Comparison of ENCODE assay signal across 22 mouse cellular contexts in genomic region chr8:48380035-48380434, GRCm38 (mm10).
A peak's percentile ranks its signal among the peaks of the same experiment; 100 is the strongest.
DNase-seq lines count a peak whose midpoint lies in the region; ATAC-seq lines count a peak whose summit lies in the region.
"Had no signal": no experiment of that assay in that cellular context is flagged by ENCODE, and none has a peak within 500 bp of the region (broad histone marks: within the 10 kb centered on the region; RNA-seq: fewer than 3 reads in every experiment).

No protein-coding gene starts in this region.

- H3K27ac ChIP-seq in heart, embryonic 15.5 days = peak overlapping the region; percentile 88
- H3K27ac ChIP-seq: embryonic facial prominence, embryonic 13.5 days; hindbrain, postnatal 0 days; liver, embryonic 14.5 days; lung, embryonic 15.5 days; macrophage; midbrain, embryonic 12.5 days; neural tube, embryonic 12.5 days; stomach, postnatal 0 days had no signal

- 43% methylated on average over 12 of the region's 12 CpGs for WGBS in heart, embryonic 15.5 days

- peak overlapping the region; percentile 47 for H3K4me2 ChIP-seq in heart, embryonic 15.5 days
- H3K4me2 ChIP-seq: embryonic facial prominence, embryonic 13.5 days; lung, embryonic 15.5 days; midbrain, embryonic 12.5 days; neural tube, embryonic 12.5 days had no signal

- peak; percentile 48 for ATAC-seq in heart, embryonic 15.5 days (replicated peaks; ENCODE audit: insufficient number of reproducible peaks, insufficient read depth, low FRiP score, low read depth)
- ATAC-seq in megakaryocyte progenitor cell, adult 5-6 weeks (replicated peaks; ENCODE audit: poor library complexity) = no peak
- ATAC-seq: CD4-positive, CD25-positive, alpha-beta regulatory T cell, adult 4 months; forebrain, embryonic 16.5 days; hindbrain, postnatal 0 days; intestine, postnatal 0 days; Patski had no signal

- H3K36me3 ChIP-seq in heart, embryonic 15.5 days = no peaks in the 10 kb centered on the region
- H3K36me3 ChIP-seq: embryonic facial prominence, embryonic 13.5 days; lung, embryonic 15.5 days; midbrain, embryonic 12.5 days; neural tube, embryonic 12.5 days had no signal

- peak; percentile 40 for DNase-seq in gastrocnemius, adult 18-20 months (ENCODE audit: low spot score)
- DNase-seq in gastrocnemius, postnatal 36 days = no peak
- DNase-seq in left cerebral cortex, postnatal 14 days (ENCODE audit: low spot score in 2 of 2) = peak; percentile 18 to 44
- DNase-seq in left cerebral cortex, postnatal 4 days = no peak
- no peak for DNase-seq in lung, postnatal 4 days
- DNase-seq: adrenal gland, postnatal 10 days; cerebellum, adult 9-11 months; thymus, postnatal 14 days had no signal

- peak overlapping the region; percentile 20; the same call in 1 of the 2 replicates for H3K4me3 ChIP-seq in heart, embryonic 15.5 days
- H3K4me3 ChIP-seq: embryonic facial prominence, embryonic 13.5 days; lung, embryonic 15.5 days; midbrain, embryonic 12.5 days; neural tube, embryonic 12.5 days had no signal

- intact Hi-C loops in gastrocnemius, postnatal 36 days (cut with DNase I) = loop anchor here (10.0 kb wide), 1 partner anchor 125 kb away; no protein-coding TSS in a partner anchor
- intact Hi-C loops in left cerebral cortex, postnatal 14 days (cut with DNase I) = no loop called here
- intact Hi-C loops in left cerebral cortex, postnatal 4 days (cut with DNase I) = no loop called here

- H3K9ac ChIP-seq in heart, embryonic 15.5 days = no peak overlapping the region
- H3K9ac ChIP-seq: embryonic facial prominence, embryonic 13.5 days; liver, embryonic 14.5 days; lung, embryonic 15.5 days; midbrain, embryonic 12.5 days; neural tube, embryonic 12.5 days had no signal

- peaks cover 18% of the 10 kb centered on the region for H3K4me1 ChIP-seq in heart, embryonic 15.5 days (replicated peaks)
- H3K4me1 ChIP-seq: embryonic facial prominence, embryonic 13.5 days; lung, embryonic 15.5 days; midbrain, embryonic 12.5 days; neural tube, embryonic 12.5 days had no signal

- H3K9me3 ChIP-seq in heart, embryonic 15.5 days (replicated peaks) = no peaks in the 10 kb centered on the region
- H3K9me3 ChIP-seq: embryonic facial prominence, embryonic 13.5 days; lung, embryonic 15.5 days; midbrain, embryonic 12.5 days; neural tube, embryonic 12.5 days had no signal

- no peaks in the 10 kb centered on the region for H3K27me3 ChIP-seq in heart, embryonic 15.5 days
- H3K27me3 ChIP-seq: embryonic facial prominence, embryonic 13.5 days; lung, embryonic 15.5 days; midbrain, embryonic 12.5 days; neural tube, embryonic 12.5 days had no signal

Comparison
In these comparisons a context has a peak if more than half of its experiments do, and no peak if none do; other contexts are left out.
1. DNase-seq: peak in gastrocnemius, adult 18-20 months (single experiment) and left cerebral cortex, postnatal 14 days (2 of 2); none in gastrocnemius, postnatal 36 days (0 of 2), left cerebral cortex, postnatal 4 days (single experiment) and lung, postnatal 4 days (0 of 2).